Mouse (Mus musculus): ENCODE data around the gene Lrrc4.

DNA sequence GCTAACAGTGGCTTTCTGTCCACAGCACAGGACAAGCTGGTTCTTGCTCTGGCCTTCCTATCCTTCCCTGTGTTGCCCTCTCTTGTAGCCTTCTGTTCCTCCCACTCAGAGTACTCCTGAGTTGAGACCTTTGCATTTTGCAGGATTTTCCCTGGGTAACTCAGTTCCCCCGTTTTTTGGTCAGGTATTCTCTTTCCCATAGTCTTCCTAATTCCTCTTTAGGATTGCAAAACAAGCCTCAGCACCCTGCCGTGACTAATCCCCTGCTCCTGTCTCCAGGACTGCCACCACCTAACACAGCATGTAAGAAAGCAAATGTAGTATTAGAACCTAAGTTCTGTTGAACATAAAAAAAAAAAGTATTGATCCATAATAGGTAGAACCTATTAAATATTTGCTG is 60.2 kb downstream of the Lrrc4 start:
- no peak for TF ChIP-seq POLR2A (IDR thresholded peaks at IDR 0.05; ENCODE audit: borderline replicate concordance, control insufficient read depth, low read depth, low read length)
- no peak for TF ChIP-seq CTCF (IDR thresholded peaks at IDR 0.05; ENCODE audit: control insufficient read depth, insufficient read depth, low read length)
